Mouse (Mus musculus): ENCODE measurements around the gene Trpc6. TPM values are rescaled to one million over a fixed set of nuclear protein-coding genes. Genes with fewer than 3 reads are reported as not detected.
A peak's percentile ranks its signal among the peaks of the same experiment; 100 is the strongest.

Trpc6 gene
- polyA plus RNA-seq (2011; ENCODE audit: insufficient read depth, insufficient read length, low replicate concordance, missing spikeins), result 6.4 and 16.1 TPM in 2 replicates

DNA sequence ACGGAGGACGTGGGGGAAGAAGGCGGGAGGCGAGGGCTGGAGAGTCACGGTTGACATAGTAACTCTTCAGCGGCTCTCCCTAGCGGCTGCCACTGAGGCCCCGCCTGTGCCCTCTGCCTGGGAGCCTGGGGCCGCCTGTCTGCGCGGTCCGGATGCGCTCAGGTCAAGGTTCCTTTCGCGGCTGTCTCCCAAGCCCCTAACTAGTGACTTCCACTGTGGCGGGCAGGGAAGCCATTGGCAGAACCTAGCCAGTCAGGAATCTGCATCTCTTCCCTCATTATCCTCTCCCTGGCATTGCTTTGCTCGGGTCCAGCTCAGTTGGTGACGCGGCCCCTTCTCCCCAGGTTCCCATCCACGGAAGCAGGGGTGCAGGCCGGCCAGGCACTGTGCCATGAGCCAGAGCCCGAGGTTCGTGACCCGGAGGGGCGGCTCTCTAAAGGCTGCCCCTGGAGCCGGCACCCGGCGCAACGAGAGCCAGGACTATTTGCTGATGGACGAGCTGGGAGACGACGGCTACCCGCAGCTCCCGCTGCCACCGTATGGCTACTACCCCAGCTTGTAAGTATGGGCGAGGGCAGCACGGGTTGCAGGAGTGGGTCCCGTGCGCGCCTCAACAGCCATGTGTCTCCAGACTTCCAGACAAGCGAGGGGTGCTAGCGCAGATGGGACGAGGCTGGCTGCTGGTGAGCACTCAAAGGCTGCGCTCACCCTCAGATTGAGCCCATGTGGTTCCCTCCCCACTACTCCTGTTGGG lies at the start of gene Trpc6:
Gene Trpc6 (plus strand): TSS at position 102 of the 754 bp plus-strand sequence.
- TF ChIP-seq CTCF (IDR thresholded peaks at IDR 0.05; ENCODE audit: control insufficient read depth, insufficient read depth, low read length) (no peak), POLR2A (IDR thresholded peaks at IDR 0.05; ENCODE audit: borderline replicate concordance, control insufficient read depth, low read depth, low read length) (no peak)
- H3K27ac ChIP-seq (ENCODE audit: control insufficient read depth, insufficient read depth, low read depth, low read length, poor library complexity), result no peak within 1 kb of the TSS; the same call in 1 of the 2 replicates
- 1% methylated on average over 44 of the region's 44 CpGs for WGBS
- H3K4me3 ChIP-seq (replicated peaks; ENCODE audit: control insufficient read depth, low read depth, low read length), result no peak within 1 kb of the TSS
- no peaks in the 10 kb centered on the region for H3K4me1 ChIP-seq (ENCODE audit: control insufficient read depth, insufficient read depth, low read length)

DNA sequence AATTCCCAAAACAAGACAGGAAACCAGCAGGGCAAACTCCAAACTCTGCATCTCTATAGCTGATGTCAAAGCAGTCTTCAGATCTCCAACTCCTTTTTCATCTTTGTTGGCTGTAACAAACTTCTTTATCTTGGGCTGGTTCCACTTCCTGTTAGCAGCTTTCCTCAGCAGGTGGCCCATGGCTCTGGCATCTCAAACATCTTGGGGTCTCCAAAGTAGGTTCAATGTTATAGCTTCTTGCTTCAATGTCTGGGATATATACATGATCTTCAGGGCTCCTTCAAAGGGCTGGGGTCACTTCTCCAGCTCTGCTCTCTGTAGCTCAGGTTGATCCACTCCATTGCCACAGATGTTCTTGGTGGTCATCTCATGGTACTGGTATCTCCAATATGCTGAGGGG lies 23.0 kb upstream of the Trpc6 start:
- TF ChIP-seq CTCF (IDR thresholded peaks at IDR 0.05; ENCODE audit: control insufficient read depth, insufficient read depth, low read length), result no peak
- no peak for TF ChIP-seq POLR2A (IDR thresholded peaks at IDR 0.05; ENCODE audit: borderline replicate concordance, control insufficient read depth, low read depth, low read length)
- Histone ChIP-seq H3K4me3 (replicated peaks; ENCODE audit: control insufficient read depth, low read depth, low read length) (no peak overlapping the region), H3K27ac (ENCODE audit: control insufficient read depth, insufficient read depth, low read depth, low read length, poor library complexity) (no peak overlapping the region), H3K4me1 (ENCODE audit: control insufficient read depth, insufficient read depth, low read length) (no peaks in the 10 kb centered on the region)

GRCm38 (mm10) chr9:8533670-8534069 lies 10.3 kb upstream of the Trpc6 start:
- WGBS, result 38% methylated on average over 1 of the region's 1 CpGs
- Histone ChIP-seq H3K27ac (ENCODE audit: control insufficient read depth, insufficient read depth, low read depth, low read length, poor library complexity) (no peak overlapping the region), H3K4me1 (ENCODE audit: control insufficient read depth, insufficient read depth, low read length) (no peaks in the 10 kb centered on the region), H3K4me3 (replicated peaks; ENCODE audit: control insufficient read depth, low read depth, low read length) (no peak overlapping the region)
- TF ChIP-seq POLR2A (IDR thresholded peaks at IDR 0.05; ENCODE audit: borderline replicate concordance, control insufficient read depth, low read depth, low read length) (no peak), CTCF (IDR thresholded peaks at IDR 0.05; ENCODE audit: control insufficient read depth, insufficient read depth, low read length) (no peak)

DNA sequence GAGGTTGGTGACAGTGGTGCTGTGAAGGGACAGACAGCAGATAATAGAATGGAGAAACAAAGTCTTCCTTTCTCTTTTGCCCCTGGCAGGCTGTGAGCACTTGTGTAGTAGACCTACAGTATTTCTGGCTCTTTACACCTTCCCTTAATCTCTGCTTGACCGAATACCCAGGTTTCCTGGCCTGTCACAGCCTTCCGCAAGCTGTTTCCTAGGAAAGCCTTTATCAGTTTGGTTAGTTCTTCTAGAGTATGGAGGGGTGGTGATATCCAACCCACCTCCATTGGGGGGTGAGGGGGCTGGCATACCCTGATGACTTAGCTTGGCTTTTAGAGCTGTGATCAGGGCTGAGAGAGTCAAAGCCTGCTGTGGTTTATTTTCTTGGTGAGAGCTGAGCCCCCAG lies 1.3 kb downstream of the Trpc6 start:
- Histone ChIP-seq H3K4me3 (replicated peaks; ENCODE audit: control insufficient read depth, low read depth, low read length) (no peak overlapping the region), H3K4me1 (ENCODE audit: control insufficient read depth, insufficient read depth, low read length) (no peaks in the 10 kb centered on the region), H3K27ac (ENCODE audit: control insufficient read depth, insufficient read depth, low read depth, low read length, poor library complexity) (no peak overlapping the region)
- 55% methylated on average over 2 of the region's 2 CpGs for WGBS
- TF ChIP-seq CTCF (IDR thresholded peaks at IDR 0.05; ENCODE audit: control insufficient read depth, insufficient read depth, low read length), result no peak
- TF ChIP-seq POLR2A (IDR thresholded peaks at IDR 0.05; ENCODE audit: borderline replicate concordance, control insufficient read depth, low read depth, low read length), result no peak

GRCm38 (mm10) chr9:8558574-8558973 lies 14.6 kb downstream of the Trpc6 start:
- Histone ChIP-seq H3K27ac (ENCODE audit: control insufficient read depth, insufficient read depth, low read depth, low read length, poor library complexity) (no peak overlapping the region), H3K4me3 (replicated peaks; ENCODE audit: control insufficient read depth, low read depth, low read length) (no peak overlapping the region), H3K4me1 (ENCODE audit: control insufficient read depth, insufficient read depth, low read length) (no peaks in the 10 kb centered on the region; the same call in 1 of the 2 replicates)
- no peak for TF ChIP-seq CTCF (IDR thresholded peaks at IDR 0.05; ENCODE audit: control insufficient read depth, insufficient read depth, low read length)
- no peak for TF ChIP-seq POLR2A (IDR thresholded peaks at IDR 0.05; ENCODE audit: borderline replicate concordance, control insufficient read depth, low read depth, low read length)
- 48% methylated on average over 1 of the region's 1 CpGs for WGBS

DNA sequence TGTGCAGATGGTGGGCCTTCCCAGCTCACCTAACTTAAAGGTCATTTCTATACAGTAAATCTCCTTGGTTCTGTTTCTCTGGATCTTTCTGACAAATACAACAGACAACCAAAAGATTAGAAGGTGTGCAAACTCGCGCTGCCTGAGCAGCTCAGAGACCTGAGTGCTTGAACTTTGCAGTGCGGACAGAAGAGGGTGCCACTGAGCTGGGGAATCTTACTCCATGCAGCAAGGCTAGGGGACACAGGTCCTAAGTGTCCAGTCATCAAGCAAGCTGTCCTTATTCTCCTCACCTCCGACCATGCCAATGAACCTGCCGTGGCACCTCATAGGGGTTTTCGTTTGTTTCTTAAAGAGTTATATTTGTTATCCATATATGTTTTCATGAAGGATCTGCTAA lies 48.7 kb downstream of the Trpc6 start:
- Histone ChIP-seq H3K27ac (ENCODE audit: control insufficient read depth, insufficient read depth, low read depth, low read length, poor library complexity) (no peak overlapping the region), H3K4me1 (ENCODE audit: control insufficient read depth, insufficient read depth, low read length) (no peaks in the 10 kb centered on the region), H3K4me3 (replicated peaks; ENCODE audit: control insufficient read depth, low read depth, low read length) (no peak overlapping the region)
- TF ChIP-seq POLR2A (IDR thresholded peaks at IDR 0.05; ENCODE audit: borderline replicate concordance, control insufficient read depth, low read depth, low read length) (no peak), CTCF (IDR thresholded peaks at IDR 0.05; ENCODE audit: control insufficient read depth, insufficient read depth, low read length) (peak; percentile 22; the same call in 1 of the 2 replicates)
- WGBS, result 81% methylated on average over 6 of the region's 6 CpGs

GRCm38 (mm10) chr9:8597089-8597488 lies 53.1 kb downstream of the Trpc6 start:
- Histone ChIP-seq H3K4me3 (replicated peaks; ENCODE audit: control insufficient read depth, low read depth, low read length) (no peak overlapping the region), H3K27ac (ENCODE audit: control insufficient read depth, insufficient read depth, low read depth, low read length, poor library complexity) (no peak overlapping the region), H3K4me1 (ENCODE audit: control insufficient read depth, insufficient read depth, low read length) (no peaks in the 10 kb centered on the region)
- TF ChIP-seq POLR2A (IDR thresholded peaks at IDR 0.05; ENCODE audit: borderline replicate concordance, control insufficient read depth, low read depth, low read length), result no peak
- TF ChIP-seq CTCF (IDR thresholded peaks at IDR 0.05; ENCODE audit: control insufficient read depth, insufficient read depth, low read length), result no peak
- WGBS, result 58% methylated on average over 1 of the region's 1 CpGs

DNA sequence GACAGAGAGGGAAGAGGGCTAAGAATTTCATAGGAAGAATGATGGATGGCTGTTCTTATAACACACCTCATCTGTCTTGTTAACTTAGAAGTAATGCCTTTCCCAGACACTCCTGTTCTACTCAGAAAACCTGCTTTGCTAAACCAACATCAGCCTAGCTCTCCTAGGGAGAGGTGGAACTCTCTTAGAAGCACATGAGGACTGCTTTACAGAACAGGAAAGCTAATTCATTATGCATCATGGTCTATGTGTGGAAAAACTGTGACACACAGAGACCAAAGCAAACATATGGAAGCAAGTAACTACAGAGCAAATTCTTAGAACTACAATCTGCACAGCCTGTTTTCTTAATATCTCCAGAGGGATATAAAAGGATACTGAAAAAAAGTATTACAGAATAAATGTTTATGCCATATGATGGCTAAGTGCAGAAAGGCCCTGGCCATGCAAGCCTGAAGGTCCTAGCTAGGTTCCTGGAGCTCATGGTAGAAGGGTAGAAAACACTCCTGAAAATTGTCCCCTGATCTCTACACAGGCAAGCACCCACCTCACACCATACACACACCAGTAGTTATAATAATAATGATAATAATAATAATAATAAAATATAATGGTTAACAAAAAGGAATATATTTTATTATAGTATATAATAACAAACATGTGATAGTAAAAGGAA lies 63.0 kb downstream of the Trpc6 start:
- TF ChIP-seq CTCF (IDR thresholded peaks at IDR 0.05; ENCODE audit: control insufficient read depth, insufficient read depth, low read length) (no peak), POLR2A (IDR thresholded peaks at IDR 0.05; ENCODE audit: borderline replicate concordance, control insufficient read depth, low read depth, low read length) (no peak)
- Histone ChIP-seq H3K4me3 (replicated peaks; ENCODE audit: control insufficient read depth, low read depth, low read length) (no peak overlapping the region), H3K4me1 (ENCODE audit: control insufficient read depth, insufficient read depth, low read length) (no peaks in the 10 kb centered on the region; the same call in 1 of the 2 replicates), H3K27ac (ENCODE audit: control insufficient read depth, insufficient read depth, low read depth, low read length, poor library complexity) (no peak overlapping the region)

Data from bone marrow, adult 2 months (tissue).